Mouse (Mus musculus) intestine, embryonic 14.5 days (tissue): ENCODE measurements around the gene Dyrk1b. TPM values are rescaled to one million over a fixed set of nuclear protein-coding genes. Genes with fewer than 3 reads are reported as not detected.
"Not testable (repeated sequence)": the region's sequence is repeated elsewhere in the genome, so short reads cannot be mapped to it uniquely, and the experiment has no call there.

Experiments
- ATAC-seq: fragments of 200-750 bp; cut with Nextera tagmentation; replicated peaks from 2 replicates; pipeline ENCODE4 v1.8.0; 2017; ENCODE audit warnings: low read depth, moderate number of reproducible peaks, moderate TSS enrichment, moderate library complexity; ENCODE audit not compliant: low FRiP score, low TSS enrichment
- DNase-seq: peaks from one replicate; pipeline ENCODE4 v3.0.0-alpha.2; 2018; ENCODE audit warnings: low spot score
- H3K27ac ChIP-seq: fragments of 300-500 bp; sonication (generic); 2 replicates; pipeline ENCODE4 v1.5.1; 2014; ENCODE audit warnings: low read depth, mild to moderate bottlenecking, control low read depth
- H3K27me3 ChIP-seq: fragments of 300-500 bp; sonication (generic); replicated peaks from 2 replicates; pipeline ENCODE4 v1.6.1; 2014; ENCODE audit warnings: low read length, control low read depth; ENCODE audit not compliant: control insufficient read depth, insufficient read depth
- H3K36me3 ChIP-seq: fragments of 300-500 bp; sonication (generic); 2 replicates; pipeline ENCODE4 v1.6.1; 2014; ENCODE audit warnings: low read length, control low read depth; ENCODE audit not compliant: control insufficient read depth, insufficient read depth
- H3K4me1 ChIP-seq: fragments of 300-500 bp; sonication (generic); replicated peaks from 2 replicates; pipeline ENCODE4 v1.6.1; 2014; ENCODE audit warnings: low read length, control low read depth, mixed read lengths; ENCODE audit not compliant: control insufficient read depth, insufficient read depth
- H3K4me2 ChIP-seq: fragments of 300-500 bp; sonication (generic); 2 replicates; pipeline ENCODE4 v1.6.1; 2014; ENCODE audit warnings: low read length
- H3K4me3 ChIP-seq: fragments of 300-500 bp; sonication (generic); 2 replicates; pipeline ENCODE4 v1.5.1; 2014; ENCODE audit warnings: low read depth, low read length, control low read depth, mixed read lengths
- H3K9ac ChIP-seq: fragments of 300-500 bp; sonication (generic); 2 replicates; pipeline ENCODE4 v1.6.1; 2014; ENCODE audit warnings: mild to moderate bottlenecking, low read length
- H3K9me3 ChIP-seq: fragments of 300-500 bp; sonication (generic); 2 replicates; pipeline ENCODE4 v1.6.1; 2016; ENCODE audit warnings: low read length, control low read depth; ENCODE audit not compliant: control insufficient read depth
- WGBS: fragments of 180-500 bp; shearing (Covaris S2); extraction: QIAGEN DNeasy Blood & Tissue Kit; methylation state at CpG from one replicate; pipeline ENCODE4 v1.1.7; 2014; 5-methylcytosine and 5-hydroxymethylcytosine counted together
- polyA plus RNA-seq: library from polyadenylated mRNA; unstranded; fragments of >200 nt; fragmentation: Nextera tagmentation; extraction: Ambion mirVana; gene quantifications from 2 replicates; pipeline ENCODE4 v1.2.1, GENCODE M21; 2014

Gene Dyrk1b
- polyA plus RNA-seq, 1 experiment from 2014 or later = 10.0 TPM

DNA sequence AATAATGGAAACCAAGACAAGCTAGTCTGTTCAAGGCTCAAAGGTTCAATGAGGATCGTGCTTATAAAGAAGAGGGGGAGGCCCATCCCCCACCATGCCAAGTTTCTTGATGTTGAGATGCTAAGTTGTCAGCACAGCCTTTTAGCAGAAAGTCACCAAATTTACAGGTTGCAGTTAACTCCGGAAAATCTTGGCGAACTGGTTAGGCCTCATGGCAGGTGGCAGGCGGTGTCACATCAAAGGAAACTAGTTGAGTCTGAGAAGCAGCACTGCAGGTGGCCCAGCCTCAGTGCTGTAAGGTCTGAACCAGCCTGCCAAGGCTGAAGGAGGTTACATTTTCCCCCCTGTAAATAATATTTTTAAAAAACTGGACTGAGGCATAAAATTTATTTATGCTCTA, 47.6 kb downstream of the Dyrk1b start:
- ATAC-seq, H3K27ac ChIP-seq, H3K9ac ChIP-seq, DNase-seq, H3K4me3 ChIP-seq, H3K27me3 ChIP-seq, H3K4me1 ChIP-seq, H3K36me3 ChIP-seq, H3K4me2 ChIP-seq, H3K9me3 ChIP-seq: not testable (repeated sequence)
- WGBS = 82% methylated on average over 4 of the region's 4 CpGs

DNA sequence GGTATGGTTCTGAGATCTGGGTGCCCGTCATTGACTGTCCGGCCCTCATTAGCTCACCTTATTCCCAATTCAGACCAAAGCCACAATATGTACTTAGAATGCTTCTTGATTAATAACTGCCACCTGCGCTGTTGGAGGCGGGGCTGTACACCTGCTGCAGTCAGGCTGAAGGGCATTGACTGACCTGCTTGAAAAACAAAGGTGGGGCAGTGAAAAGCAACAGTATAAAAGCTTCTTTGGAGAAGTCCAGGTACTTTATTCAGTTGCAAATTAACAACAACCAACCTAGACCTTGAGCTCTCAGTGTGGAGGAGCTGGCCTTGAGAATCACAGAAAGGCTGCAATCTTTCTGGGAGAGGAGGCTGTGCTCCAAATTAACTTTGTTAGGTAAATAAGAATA, 48.2 kb downstream of the Dyrk1b start:
- WGBS = 89% methylated on average over 4 of the region's 4 CpGs
- not testable (repeated sequence) for H3K9me3 ChIP-seq, H3K36me3 ChIP-seq, H3K9ac ChIP-seq, ATAC-seq, DNase-seq, H3K4me1 ChIP-seq, H3K4me2 ChIP-seq, H3K27me3 ChIP-seq, H3K4me3 ChIP-seq, H3K27ac ChIP-seq

Other genes starting within 250 kb of the Dyrk1b start
- gene Zfp780b, start 200.3 kb upstream of the Dyrk1b start, polyA plus RNA-seq = 16.8 and 18.7 TPM in 2 replicates
- 5.9 and 6.7 TPM in 2 replicates for gene Zfp850, start 165.4 kb upstream of the Dyrk1b start, polyA plus RNA-seq
- gene Psmc4, start 129.4 kb upstream of the Dyrk1b start, polyA plus RNA-seq = 281 and 298 TPM in 2 replicates
- 16.0 and 46.1 TPM in 2 replicates for gene Fcgbp, start 108.2 kb upstream of the Dyrk1b start, polyA plus RNA-seq
- not detected in 2 replicates for gene 9530053A07Rik, start 50.0 kb upstream of the Dyrk1b start, polyA plus RNA-seq
- gene Fbl, start 9.8 kb upstream of the Dyrk1b start, polyA plus RNA-seq = 47.6 and 52.5 TPM in 2 replicates
- 3.2 and 3.3 TPM in 2 replicates for gene Eid2, start 88.4 kb downstream of the Dyrk1b start, polyA plus RNA-seq
- 9.4 and 9.5 TPM in 2 replicates for gene Eid2b, start 98.3 kb downstream of the Dyrk1b start, polyA plus RNA-seq
- gene Selenov, start 111.7 kb downstream of the Dyrk1b start, polyA plus RNA-seq = 0.28 TPM in 1 of 2 replicates, not detected in the other
- 6.4 and 6.8 TPM in 2 replicates for gene Dll3, start 122.8 kb downstream of the Dyrk1b start, polyA plus RNA-seq
- gene Timm50, start 132.6 kb downstream of the Dyrk1b start, polyA plus RNA-seq = 183 and 198 TPM in 2 replicates
- 74.5 and 78.9 TPM in 2 replicates for gene Supt5, start 159.3 kb downstream of the Dyrk1b start, polyA plus RNA-seq
- 1,380 and 1,495 TPM in 2 replicates for gene Rps16, start 171.2 kb downstream of the Dyrk1b start, polyA plus RNA-seq
- 54.3 and 68.4 TPM in 2 replicates for gene Plekhg2, start 193.1 kb downstream of the Dyrk1b start, polyA plus RNA-seq
- gene Zfp36, start 200.8 kb downstream of the Dyrk1b start, polyA plus RNA-seq = 19.0 and 21.9 TPM in 2 replicates
- 53.3 and 60.2 TPM in 2 replicates for gene Med29, start 213.2 kb downstream of the Dyrk1b start, polyA plus RNA-seq
- gene Paf1, start 213.5 kb downstream of the Dyrk1b start, polyA plus RNA-seq = 64.4 and 71.6 TPM in 2 replicates